Mouse (Mus musculus): ENCODE data around the gene Smarca2. TPM values are rescaled to one million over a fixed set of nuclear protein-coding genes. Genes with fewer than 3 reads are reported as not detected.

Smarca2 gene
- polyA plus RNA-seq, 1 experiment from 2014 or later: 66.1 TPM

- H3K9me3 ChIP-seq (ENCODE audit: control insufficient read depth, low read depth, low read length): no peaks in the 10 kb centered on the region
- no peak overlapping the region for H3K9ac ChIP-seq (replicated peaks; ENCODE audit: low read depth, low read length)
- 0 out of 2 replicates have a peak, but pooled peaks cover 4% of the 10 kb centered on the region for H3K4me1 ChIP-seq (ENCODE audit: control insufficient read depth, insufficient read depth, low read length)
- peaks cover 20% of the 10 kb centered on the region for H3K36me3 ChIP-seq (ENCODE audit: control insufficient read depth, insufficient read depth, low read length)
- no peak overlapping the region for H3K27ac ChIP-seq (ENCODE audit: low read length)
- H3K4me2 ChIP-seq (replicated peaks; ENCODE audit: low read depth, low read length): no peak overlapping the region
- no peaks in the 10 kb centered on the region for H3K27me3 ChIP-seq (ENCODE audit: control insufficient read depth, insufficient read depth, low read length)
- 68% methylated on average over 16 of the region's 16 CpGs for WGBS
- no peak overlapping the region for H3K4me3 ChIP-seq (ENCODE audit: low read depth, low read length)
- ATAC-seq (ENCODE audit: insufficient number of reproducible peaks, insufficient read depth, low FRiP score, low read depth): no peak
Observed at GRCm38 (mm10) chr19:26769609-26770500, 165.0 kb downstream of the Smarca2 start.

- H3K9ac ChIP-seq (replicated peaks; ENCODE audit: low read depth, low read length): no peak overlapping the region
- ATAC-seq (ENCODE audit: insufficient number of reproducible peaks, insufficient read depth, low FRiP score, low read depth): no peak
- H3K4me2 ChIP-seq (replicated peaks; ENCODE audit: low read depth, low read length): no peak overlapping the region
Observed at GRCm38 (mm10) chr19:26770592-26770991, 165.7 kb downstream of the Smarca2 start.

DNA sequence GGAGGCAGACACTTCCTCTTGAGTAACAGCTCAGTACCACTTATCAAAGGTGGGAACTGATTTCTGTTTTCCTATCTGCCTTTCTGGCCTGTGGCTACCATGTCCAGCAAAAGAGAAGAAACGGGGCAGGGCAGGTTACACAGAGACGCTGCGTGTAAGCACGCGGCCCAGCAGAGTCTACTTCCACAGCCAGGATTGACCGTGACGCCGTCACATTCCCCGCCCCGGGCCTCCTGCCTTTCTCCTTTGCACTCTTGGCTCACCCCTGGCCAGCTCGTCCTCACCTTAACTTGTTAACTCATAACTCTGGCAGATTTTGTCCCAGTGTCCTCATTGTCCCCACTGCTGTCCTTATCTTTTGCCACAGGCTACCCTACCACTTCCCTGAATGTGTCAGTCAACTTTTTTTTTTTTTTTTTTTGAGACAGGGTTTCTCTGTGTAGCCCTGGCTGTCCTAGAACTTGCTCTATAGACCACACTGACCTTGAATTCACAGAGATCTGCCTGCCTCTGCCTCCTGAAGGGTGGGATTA lies 167.3 kb downstream of the Smarca2 start:
- H3K27ac ChIP-seq (ENCODE audit: low read length): no peak overlapping the region
- H3K27me3 ChIP-seq (ENCODE audit: control insufficient read depth, insufficient read depth, low read length): no peaks in the 10 kb centered on the region
- H3K9ac ChIP-seq (replicated peaks; ENCODE audit: low read depth, low read length): no peak overlapping the region
- H3K4me1 ChIP-seq (ENCODE audit: control insufficient read depth, insufficient read depth, low read length): 0 out of 2 replicates have a peak, but pooled peaks cover 4% of the 10 kb centered on the region
- peaks cover 28% of the 10 kb centered on the region for H3K36me3 ChIP-seq (ENCODE audit: control insufficient read depth, insufficient read depth, low read length)
- ATAC-seq (ENCODE audit: insufficient number of reproducible peaks, insufficient read depth, low FRiP score, low read depth): no peak
- H3K4me3 ChIP-seq (ENCODE audit: low read depth, low read length): no peak overlapping the region
- H3K9me3 ChIP-seq (ENCODE audit: control insufficient read depth, low read depth, low read length): no peaks in the 10 kb centered on the region
- H3K4me2 ChIP-seq (replicated peaks; ENCODE audit: low read depth, low read length): no peak overlapping the region
- WGBS: 94% methylated on average over 11 of the region's 11 CpGs

More at GRCm38 (mm10) chr19:26770592-26770991, 165.7 kb downstream of the Smarca2 start:
- peaks cover 20% of the 10 kb centered on the region for H3K36me3 ChIP-seq (ENCODE audit: control insufficient read depth, insufficient read depth, low read length)
- 69% methylated on average over 6 of the region's 6 CpGs for WGBS
- no peak overlapping the region for H3K4me3 ChIP-seq (ENCODE audit: low read depth, low read length)
- no peaks in the 10 kb centered on the region for H3K27me3 ChIP-seq (ENCODE audit: control insufficient read depth, insufficient read depth, low read length)
- no peak overlapping the region for H3K27ac ChIP-seq (ENCODE audit: low read length)
- no peaks in the 10 kb centered on the region for H3K9me3 ChIP-seq (ENCODE audit: control insufficient read depth, low read depth, low read length)
- H3K4me1 ChIP-seq (ENCODE audit: control insufficient read depth, insufficient read depth, low read length): 0 out of 2 replicates have a peak, but pooled peaks cover 4% of the 10 kb centered on the region

DNA sequence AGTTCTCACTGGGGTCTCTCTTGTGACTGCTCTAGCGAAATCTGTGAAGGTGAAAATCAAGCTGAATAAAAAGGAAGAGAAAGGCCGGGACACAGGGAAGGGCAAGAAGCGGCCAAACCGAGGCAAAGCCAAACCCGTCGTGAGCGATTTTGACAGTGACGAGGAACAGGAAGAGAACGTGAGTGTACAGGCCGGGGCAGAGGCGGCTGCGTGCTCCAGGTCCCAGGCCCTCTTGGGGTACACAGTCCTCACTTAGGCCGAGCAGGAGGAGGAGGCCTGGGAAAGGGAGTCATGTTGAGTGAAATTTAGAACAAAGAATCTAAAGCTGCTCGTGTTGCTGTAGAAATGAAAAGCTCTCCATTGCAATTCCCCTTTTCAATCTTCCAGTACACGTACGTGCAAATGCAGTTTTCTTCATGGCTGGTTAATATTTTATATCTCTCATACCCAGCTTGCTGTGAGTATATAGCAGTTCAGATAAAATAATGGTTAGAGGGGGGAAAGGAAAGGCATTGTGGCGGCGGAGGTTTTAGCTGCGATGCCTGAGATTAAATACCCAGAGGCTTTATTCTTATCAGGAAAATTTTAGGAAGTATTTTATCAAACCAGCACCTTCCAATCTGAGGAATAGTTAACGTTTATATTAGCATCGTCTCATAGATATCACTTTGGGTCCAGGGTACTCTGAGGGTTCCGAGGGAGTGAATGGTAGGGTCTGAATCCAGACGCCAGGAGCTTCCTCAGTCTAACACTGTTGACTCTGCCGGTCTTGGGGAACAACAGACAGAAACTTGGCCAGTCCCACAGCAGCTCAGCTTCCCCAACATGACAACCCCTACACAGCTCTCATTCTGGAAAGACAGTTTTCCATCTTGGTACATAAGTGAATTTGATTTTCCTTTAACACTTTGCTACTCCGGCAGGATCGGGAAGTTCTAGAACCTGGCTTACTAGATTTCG lies 171.5 kb downstream of the Smarca2 start:
- Histone ChIP-seq H3K4me3 (ENCODE audit: low read depth, low read length) (no peak overlapping the region), H3K36me3 (ENCODE audit: control insufficient read depth, insufficient read depth, low read length) (peaks cover 36% of the 10 kb centered on the region)
- ATAC-seq (ENCODE audit: insufficient number of reproducible peaks, insufficient read depth, low FRiP score, low read depth): no peak

DNA sequence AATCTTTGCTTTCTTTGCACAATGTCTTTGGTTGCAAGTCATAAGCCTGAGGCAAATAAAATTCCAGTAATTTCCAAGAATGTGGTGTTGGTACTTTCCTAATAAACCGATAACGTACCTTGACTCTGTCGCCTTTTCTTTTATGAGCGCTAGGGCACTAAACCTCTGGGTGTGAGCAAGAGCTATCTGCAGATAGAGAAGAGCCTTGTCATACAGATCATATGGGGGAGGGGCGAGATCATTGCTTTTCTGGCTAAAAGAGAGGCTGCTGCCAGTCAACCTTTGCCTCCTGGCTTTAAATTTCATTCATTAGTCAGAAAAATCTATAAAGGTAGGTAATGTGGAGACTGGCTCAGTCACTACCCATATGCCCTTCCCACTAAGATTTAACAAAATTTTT lies 173.3 kb downstream of the Smarca2 start:
- H3K36me3 ChIP-seq (ENCODE audit: control insufficient read depth, insufficient read depth, low read length): peaks cover 23% of the 10 kb centered on the region
- H3K4me3 ChIP-seq (ENCODE audit: low read depth, low read length): no peak overlapping the region
- no peaks in the 10 kb centered on the region for H3K9me3 ChIP-seq (ENCODE audit: control insufficient read depth, low read depth, low read length)
- H3K4me1 ChIP-seq (ENCODE audit: control insufficient read depth, insufficient read depth, low read length): no peaks in the 10 kb centered on the region
- no peak overlapping the region for H3K4me2 ChIP-seq (replicated peaks; ENCODE audit: low read depth, low read length)
- H3K27ac ChIP-seq (ENCODE audit: low read length): no peak overlapping the region
- H3K9ac ChIP-seq (replicated peaks; ENCODE audit: low read depth, low read length): no peak overlapping the region
- no peaks in the 10 kb centered on the region for H3K27me3 ChIP-seq (ENCODE audit: control insufficient read depth, insufficient read depth, low read length)
- ATAC-seq (ENCODE audit: insufficient number of reproducible peaks, insufficient read depth, low FRiP score, low read depth): no peak
- WGBS: 91% methylated on average over 5 of the region's 5 CpGs

More for the DNA sequence above, 171.5 kb downstream of the Smarca2 start:
- Histone ChIP-seq H3K4me2 (replicated peaks; ENCODE audit: low read depth, low read length) (no peak overlapping the region), H3K9ac (replicated peaks; ENCODE audit: low read depth, low read length) (no peak overlapping the region), H3K4me1 (ENCODE audit: control insufficient read depth, insufficient read depth, low read length) (no peaks in the 10 kb centered on the region), H3K27ac (ENCODE audit: low read length) (no peak overlapping the region), H3K9me3 (ENCODE audit: control insufficient read depth, low read depth, low read length) (no peaks in the 10 kb centered on the region), H3K27me3 (ENCODE audit: control insufficient read depth, insufficient read depth, low read length) (no peaks in the 10 kb centered on the region)
- 67% methylated on average over 27 of the region's 27 CpGs for WGBS

- H3K4me2 ChIP-seq (replicated peaks; ENCODE audit: low read depth, low read length): no peak overlapping the region
- no peak overlapping the region for H3K9ac ChIP-seq (replicated peaks; ENCODE audit: low read depth, low read length)
- H3K4me1 ChIP-seq (ENCODE audit: control insufficient read depth, insufficient read depth, low read length): no peaks in the 10 kb centered on the region
- H3K27me3 ChIP-seq (ENCODE audit: control insufficient read depth, insufficient read depth, low read length): no peaks in the 10 kb centered on the region
- no peak for ATAC-seq (ENCODE audit: insufficient number of reproducible peaks, insufficient read depth, low FRiP score, low read depth)
- H3K36me3 ChIP-seq (ENCODE audit: control insufficient read depth, insufficient read depth, low read length): peaks cover 14% of the 10 kb centered on the region; the same call in 1 of the 2 replicates
- WGBS: 89% methylated on average over 2 of the region's 2 CpGs
- no peak overlapping the region for H3K4me3 ChIP-seq (ENCODE audit: low read depth, low read length)
- H3K9me3 ChIP-seq (ENCODE audit: control insufficient read depth, low read depth, low read length): no peaks in the 10 kb centered on the region
- no peak overlapping the region for H3K27ac ChIP-seq (ENCODE audit: low read length)
Observed at GRCm38 (mm10) chr19:26781209-26781608, 176.4 kb downstream of the Smarca2 start.

GRCm38 (mm10) chr19:26788446-26788845 lies 183.6 kb downstream of the Smarca2 start:
- Histone ChIP-seq H3K4me3 (ENCODE audit: low read depth, low read length) (no peak overlapping the region), H3K27ac (ENCODE audit: low read length) (no peak overlapping the region), H3K4me2 (replicated peaks; ENCODE audit: low read depth, low read length) (no peak overlapping the region), H3K9ac (replicated peaks; ENCODE audit: low read depth, low read length) (no peak overlapping the region), H3K27me3 (ENCODE audit: control insufficient read depth, insufficient read depth, low read length) (no peaks in the 10 kb centered on the region), H3K4me1 (ENCODE audit: control insufficient read depth, insufficient read depth, low read length) (no peaks in the 10 kb centered on the region), H3K9me3 (ENCODE audit: control insufficient read depth, low read depth, low read length) (no peaks in the 10 kb centered on the region), H3K36me3 (ENCODE audit: control insufficient read depth, insufficient read depth, low read length) (no peaks in the 10 kb centered on the region)
- ATAC-seq (ENCODE audit: insufficient number of reproducible peaks, insufficient read depth, low FRiP score, low read depth): no peak
- WGBS: 80% methylated on average over 5 of the region's 5 CpGs

All from stomach, embryonic 14.5 days (tissue).